In genomic region chr11:56792691-56793090, GRCm38 (mm10) we compare ENCODE assay signal across 12 mouse cellular contexts.
"Had no signal": no experiment of that assay in that cellular context is flagged by ENCODE, and none has a peak within 500 bp of the region (broad histone marks: within the 10 kb centered on the region; RNA-seq: fewer than 3 reads in every experiment).

No protein-coding gene starts in this region.

- H3K4me3 ChIP-seq: kidney, embryonic 15.5 days; limb, embryonic 15.5 days; liver, embryonic 13.5 days; lung, embryonic 15.5 days; midbrain, embryonic 12.5 days; neural tube, embryonic 13.5 days had no signal

- DNase-seq: kidney, adult 2 months; kidney, postnatal 14 days; liver, embryonic 13.5 days; liver, postnatal 0 days; lung, postnatal 14 days; retina, postnatal 1 day; thymus, postnatal 4 days had no signal

- H3K27ac ChIP-seq: kidney, embryonic 15.5 days; limb, embryonic 15.5 days; liver, embryonic 13.5 days; lung, embryonic 15.5 days; midbrain, embryonic 12.5 days; neural tube, embryonic 13.5 days had no signal
